Mouse (Mus musculus): ENCODE results near the gene Hnf1b. TPM values are rescaled to one million over a fixed set of nuclear protein-coding genes. Genes with fewer than 3 reads are reported as not detected.

Gene Hnf1b
- total and polyA plus RNA-seq, 2 experiments from 2014 or later = 0.27 TPM; not detected in 1

- Histone ChIP-seq H3K27me3 (ENCODE audit: insufficient read depth, low read length) (no peaks in the 10 kb centered on the region), H3K27ac (ENCODE audit: low read depth, low read length) (no peak overlapping the region), H3K36me3 (ENCODE audit: insufficient read depth) (no peaks in the 10 kb centered on the region), H3K4me1 (ENCODE audit: insufficient read depth) (no peaks in the 10 kb centered on the region), H3K4me2 (ENCODE audit: low read depth) (no peak overlapping the region), H3K4me3 (ENCODE audit: low read depth, low read length) (no peak overlapping the region), H3K9ac (no peak overlapping the region), H3K9me3 (ENCODE audit: low read length) (no peaks in the 10 kb centered on the region)
- 82% methylated on average over 9 of the region's 9 CpGs for WGBS
- no peak for TF ChIP-seq CTCF (IDR thresholded peaks at IDR 0.05; ENCODE audit: low read depth)
- DNase-seq (no peak), ATAC-seq (no peak)
These were observed 43.5 kb downstream of the Hnf1b start for GRCm38 (mm10) chr11:83893325-83893724.

GRCm38 (mm10) chr11:83896430-83897410 is 46.9 kb downstream of the Hnf1b start:
- Histone ChIP-seq H3K4me2 (ENCODE audit: low read depth) (no peak overlapping the region), H3K4me1 (ENCODE audit: insufficient read depth) (no peaks in the 10 kb centered on the region), H3K4me3 (ENCODE audit: low read depth, low read length) (no peak overlapping the region), H3K27ac (ENCODE audit: low read depth, low read length) (no peak overlapping the region), H3K9me3 (ENCODE audit: low read length) (no peaks in the 10 kb centered on the region), H3K9ac (no peak overlapping the region), H3K27me3 (ENCODE audit: insufficient read depth, low read length) (no peaks in the 10 kb centered on the region), H3K36me3 (ENCODE audit: insufficient read depth) (no peaks in the 10 kb centered on the region)
- no peak for TF ChIP-seq CTCF (IDR thresholded peaks at IDR 0.05; ENCODE audit: low read depth)
- DNase-seq (no peak), ATAC-seq (no peak)
- WGBS = 78% methylated on average over 16 of the region's 16 CpGs

GRCm38 (mm10) chr11:83897569-83897968 is 47.7 kb downstream of the Hnf1b start:
- ATAC-seq = no peak
- 87% methylated on average over 7 of the region's 7 CpGs for WGBS
- Histone ChIP-seq H3K9me3 (ENCODE audit: low read length) (no peaks in the 10 kb centered on the region), H3K4me1 (ENCODE audit: insufficient read depth) (no peaks in the 10 kb centered on the region), H3K4me3 (ENCODE audit: low read depth, low read length) (no peak overlapping the region), H3K27me3 (ENCODE audit: insufficient read depth, low read length) (no peaks in the 10 kb centered on the region), H3K36me3 (ENCODE audit: insufficient read depth) (no peaks in the 10 kb centered on the region), H3K4me2 (ENCODE audit: low read depth) (no peak overlapping the region), H3K27ac (ENCODE audit: low read depth, low read length) (no peak overlapping the region), H3K9ac (no peak overlapping the region)
- TF ChIP-seq CTCF (IDR thresholded peaks at IDR 0.05; ENCODE audit: low read depth) = no peak
- no peak for DNase-seq

GRCm38 (mm10) chr11:83902812-83903211 is 52.9 kb downstream of the Hnf1b start:
- Histone ChIP-seq H3K4me1 (ENCODE audit: insufficient read depth) (no peaks in the 10 kb centered on the region), H3K9me3 (ENCODE audit: low read length) (no peaks in the 10 kb centered on the region), H3K27ac (ENCODE audit: low read depth, low read length) (no peak overlapping the region), H3K4me2 (ENCODE audit: low read depth) (no peak overlapping the region), H3K27me3 (ENCODE audit: insufficient read depth, low read length) (no peaks in the 10 kb centered on the region), H3K9ac (no peak overlapping the region), H3K4me3 (ENCODE audit: low read depth, low read length) (no peak overlapping the region), H3K36me3 (ENCODE audit: insufficient read depth) (no peaks in the 10 kb centered on the region)
- 89% methylated on average over 3 of the region's 3 CpGs for WGBS
- DNase-seq (no peak), ATAC-seq (no peak)
- TF ChIP-seq CTCF (IDR thresholded peaks at IDR 0.05; ENCODE audit: low read depth) = no peak

GRCm38 (mm10) chr11:83905756-83906155 is 55.9 kb downstream of the Hnf1b start:
- TF ChIP-seq CTCF (IDR thresholded peaks at IDR 0.05; ENCODE audit: low read depth) = no peak
- ATAC-seq = no peak
- H3K27me3 ChIP-seq (ENCODE audit: insufficient read depth, low read length) = no peaks in the 10 kb centered on the region
- 84% methylated on average over 5 of the region's 5 CpGs for WGBS
- no peak overlapping the region for H3K4me3 ChIP-seq (ENCODE audit: low read depth, low read length)
- no peaks in the 10 kb centered on the region for H3K36me3 ChIP-seq (ENCODE audit: insufficient read depth)
- H3K9ac ChIP-seq = no peak overlapping the region
- H3K4me1 ChIP-seq (ENCODE audit: insufficient read depth) = no peaks in the 10 kb centered on the region
- no peak overlapping the region for H3K27ac ChIP-seq (ENCODE audit: low read depth, low read length)
- H3K9me3 ChIP-seq (ENCODE audit: low read length) = no peaks in the 10 kb centered on the region
- no peak overlapping the region for H3K4me2 ChIP-seq (ENCODE audit: low read depth)
- DNase-seq = no peak

GRCm38 (mm10) chr11:83908376-83908775 is 58.5 kb downstream of the Hnf1b start:
- ATAC-seq = no peak
- no peak for TF ChIP-seq CTCF (IDR thresholded peaks at IDR 0.05; ENCODE audit: low read depth)
- Histone ChIP-seq H3K27me3 (ENCODE audit: insufficient read depth, low read length) (no peaks in the 10 kb centered on the region), H3K9ac (no peak overlapping the region), H3K4me1 (ENCODE audit: insufficient read depth) (no peaks in the 10 kb centered on the region), H3K36me3 (ENCODE audit: insufficient read depth) (no peaks in the 10 kb centered on the region), H3K27ac (ENCODE audit: low read depth, low read length) (no peak overlapping the region), H3K4me3 (ENCODE audit: low read depth, low read length) (no peak overlapping the region), H3K4me2 (ENCODE audit: low read depth) (no peak overlapping the region), H3K9me3 (ENCODE audit: low read length) (no peaks in the 10 kb centered on the region)
- WGBS = 19% methylated on average over 7 of the region's 7 CpGs
- DNase-seq = no peak

GRCm38 (mm10) chr11:83913824-83914311 is 64.0 kb downstream of the Hnf1b start:
- no peak for DNase-seq
- no peak overlapping the region for H3K27ac ChIP-seq (ENCODE audit: low read depth, low read length)
- H3K4me2 ChIP-seq (ENCODE audit: low read depth) = no peak overlapping the region
- no peaks in the 10 kb centered on the region for H3K36me3 ChIP-seq (ENCODE audit: insufficient read depth)
- no peaks in the 10 kb centered on the region for H3K9me3 ChIP-seq (ENCODE audit: low read length)
- WGBS = 80% methylated on average over 8 of the region's 8 CpGs
- no peaks in the 10 kb centered on the region for H3K4me1 ChIP-seq (ENCODE audit: insufficient read depth)
- no peak for ATAC-seq
- no peaks in the 10 kb centered on the region for H3K27me3 ChIP-seq (ENCODE audit: insufficient read depth, low read length)
- H3K4me3 ChIP-seq (ENCODE audit: low read depth, low read length) = no peak overlapping the region
- TF ChIP-seq CTCF (IDR thresholded peaks at IDR 0.05; ENCODE audit: low read depth) = no peak
- H3K9ac ChIP-seq = no peak overlapping the region
